Mouse (Mus musculus) lung, adult 2 months (tissue): Measurements from ENCODE around the gene Polr3b. TPM values are rescaled to one million over a fixed set of nuclear protein-coding genes. Genes with fewer than 3 reads are reported as not detected.

Experiments used
- DNase-seq: peaks from one replicate; pipeline ENCODE4 v3.0.0; 2022
- H3K4me1 ChIP-seq: fragments of 200-500 bp; 2 replicates; pipeline ENCODE4 v1.6.1; 2011; ENCODE audit warnings: low read length; ENCODE audit not compliant: control insufficient read depth, insufficient read depth
- H3K4me3 ChIP-seq: fragments of 200-500 bp; replicated peaks from 2 replicates; pipeline ENCODE3; 2011; ENCODE audit warnings: low read depth, mild to moderate bottlenecking, control low read depth, low read length; ENCODE audit errors: extremely low read depth
- CTCF ChIP-seq: fragments of 200-500 bp; IDR thresholded peaks from 2 replicates; pipeline ENCODE4 v1.5.1; 2011; ENCODE audit warnings: mild to moderate bottlenecking, low read length, control low read depth; ENCODE audit not compliant: insufficient read depth
- POLR2A ChIP-seq: fragments of 200-500 bp; IDR thresholded peaks from 2 replicates; pipeline ENCODE4 v1.6.1; 2011; ENCODE audit warnings: low read depth, mild to moderate bottlenecking, control low read depth, low read length, borderline replicate concordance; ENCODE audit errors: extremely low read depth
- WGBS: fragments of 180-500 bp; shearing (Covaris S2); methylation state at CpG from one replicate; pipeline ENCODE4 v1.1.7; 2018; 5-methylcytosine and 5-hydroxymethylcytosine counted together
- polyA plus RNA-seq: library from polyadenylated mRNA; depleted of rRNA; stranded (reverse); fragments of >200 nt; gene quantifications from 2 replicates; pipeline ENCODE4 v1.2.3, GENCODE M21; 2012

Gene Polr3b
- polyA plus RNA-seq, 1 experiment = 5.7 TPM

- DNase-seq = no peak
- WGBS = 54% methylated on average over 6 of the region's 6 CpGs
- H3K4me3 ChIP-seq = no peak overlapping the region
- TF ChIP-seq CTCF = no peak
- no peak for TF ChIP-seq POLR2A
- H3K4me1 ChIP-seq = peaks cover 10% of the 10 kb centered on the region
Measured at GRCm38 (mm10) chr10:84657437-84658087, 35.5 kb downstream of the Polr3b start.

GRCm38 (mm10) chr10:84658088-84658848 is 36.2 kb downstream of the Polr3b start:
- 33% methylated on average over 18 of the region's 18 CpGs for WGBS
- no peak for DNase-seq
- TF ChIP-seq CTCF (no peak), POLR2A (no peak)
- H3K4me1 ChIP-seq = peaks cover 10% of the 10 kb centered on the region
- no peak overlapping the region for H3K4me3 ChIP-seq

- no peak for TF ChIP-seq POLR2A
- no peak for TF ChIP-seq CTCF
- 95% methylated on average over 3 of the region's 3 CpGs for WGBS
- DNase-seq = no peak
- no peak overlapping the region for H3K4me3 ChIP-seq
- H3K4me1 ChIP-seq = peaks cover 10% of the 10 kb centered on the region
Measured at GRCm38 (mm10) chr10:84659281-84659680, 37.2 kb downstream of the Polr3b start.

- no peak for DNase-seq
- TF ChIP-seq POLR2A = no peak
- no peak for TF ChIP-seq CTCF
- Histone ChIP-seq H3K4me1 (peaks cover 5% of the 10 kb centered on the region), H3K4me3 (no peak overlapping the region)
- 95% methylated on average over 6 of the region's 6 CpGs for WGBS
Measured at GRCm38 (mm10) chr10:84662138-84662537, 40.0 kb downstream of the Polr3b start.

- no peak for DNase-seq
- 45% methylated on average over 3 of the region's 3 CpGs for WGBS
- TF ChIP-seq POLR2A (no peak), CTCF (no peak)
- Histone ChIP-seq H3K4me3 (no peak overlapping the region), H3K4me1 (no peaks in the 10 kb centered on the region)
Measured at GRCm38 (mm10) chr10:84665713-84666260, 43.7 kb downstream of the Polr3b start.

- no peak for DNase-seq
Measured at GRCm38 (mm10) chr10:84675653-84676052, 53.6 kb downstream of the Polr3b start.

GRCm38 (mm10) chr10:84676511-84676910 is 54.4 kb downstream of the Polr3b start:
- DNase-seq = no peak
- 95% methylated on average over 8 of the region's 8 CpGs for WGBS
- TF ChIP-seq CTCF = no peak
- no peak for TF ChIP-seq POLR2A

More at GRCm38 (mm10) chr10:84675653-84676052, 53.6 kb downstream of the Polr3b start:
- H3K4me3 ChIP-seq = no peak overlapping the region
- TF ChIP-seq POLR2A = no peak
- no peak for TF ChIP-seq CTCF
- no peaks in the 10 kb centered on the region for H3K4me1 ChIP-seq

GRCm38 (mm10) chr10:84677871-84678270 is 55.8 kb downstream of the Polr3b start:
- no peak for TF ChIP-seq POLR2A
- no peak for TF ChIP-seq CTCF
- Histone ChIP-seq H3K4me1 (no peaks in the 10 kb centered on the region), H3K4me3 (no peak overlapping the region)
- DNase-seq = no peak
- WGBS = 72% methylated on average over 3 of the region's 3 CpGs

More at GRCm38 (mm10) chr10:84676511-84676910, 54.4 kb downstream of the Polr3b start:
- H3K4me3 ChIP-seq = no peak overlapping the region
- H3K4me1 ChIP-seq = no peaks in the 10 kb centered on the region

- Histone ChIP-seq H3K4me3 (no peak overlapping the region), H3K4me1 (no peaks in the 10 kb centered on the region)
- peak; percentile 26 for DNase-seq
- TF ChIP-seq CTCF (no peak), POLR2A (no peak)
- 64% methylated on average over 4 of the region's 4 CpGs for WGBS
Measured at GRCm38 (mm10) chr10:84678441-84678840, 56.3 kb downstream of the Polr3b start.
